Mouse (Mus musculus) ES-Bruce4 (cell line): ENCODE data around the gene Usp20.

Source experiments
- CTCF ChIP-seq: IDR thresholded peaks from one replicate; pipeline ENCODE4 v1.8.1; 2011; ENCODE audit warnings: low read depth, low read length
- EP300 ChIP-seq: IDR thresholded peaks from 2 replicates; pipeline ENCODE4 v1.6.1; 2011; ENCODE audit warnings: low read depth, low read length; ENCODE audit not compliant: insufficient read depth
- POLR2A ChIP-seq: IDR thresholded peaks from one replicate; pipeline ENCODE4 v1.8.1; 2011; ENCODE audit warnings: low read length; ENCODE audit not compliant: insufficient read depth

GRCm38 (mm10) chr2:30937731-30938130 lies 44.3 kb upstream of the Usp20 start:
- TF ChIP-seq EP300 (peak; percentile 57; the same call in 1 of the 2 replicates), CTCF (no peak), POLR2A (no peak)
